25 mouse cellular contexts compared by ENCODE assay signal in genomic region chr1:77029091-77029490, GRCm38 (mm10).
DNase-seq lines count a peak whose midpoint lies in the region; ATAC-seq and TF ChIP-seq lines count a peak whose summit lies in the region.
"Had no signal": no experiment of that assay in that cellular context is flagged by ENCODE, and none has a peak within 500 bp of the region (broad histone marks: within the 10 kb centered on the region; RNA-seq: fewer than 3 reads in every experiment).

No protein-coding gene starts in this region.

- no peaks in the 10 kb centered on the region for H3K27me3 ChIP-seq in cerebellum, adult 2 months (ENCODE audit: control insufficient read depth, insufficient read depth, low read length)
- H3K27me3 ChIP-seq: embryonic facial prominence, embryonic 12.5 days; embryonic facial prominence, embryonic 15.5 days; heart, embryonic 13.5 days; hindbrain, embryonic 15.5 days had no signal

- 34% methylated on average over 6 of the region's 6 CpGs for WGBS in cerebellum, adult 2 months

- H3K27ac ChIP-seq in cerebellum, adult 2 months (ENCODE audit: insufficient read depth, low read length), result no peak overlapping the region
- no peak overlapping the region for H3K27ac ChIP-seq in gastrocnemius, adult 2 months
- H3K27ac ChIP-seq: embryonic facial prominence, embryonic 12.5 days; embryonic facial prominence, embryonic 15.5 days; heart, adult 2 months; heart, embryonic 10.5 days; heart, embryonic 13.5 days; hindbrain, embryonic 15.5 days had no signal

- TF ChIP-seq CTCF in cerebellum, adult 2 months (IDR thresholded peaks at IDR 0.05; ENCODE audit: borderline replicate concordance, insufficient read depth, low read depth, low read length), result no peak
- TF ChIP-seq CTCF in gastrocnemius, adult 2 months (IDR thresholded peaks at IDR 0.05), result no peak

- intact Hi-C loops in gastrocnemius, adult 2 months (cut with DNase I), result no loop called here

- ATAC-seq in cerebellum, adult (ENCODE audit: insufficient number of reproducible peaks, low FRiP score, low TSS enrichment), result peak; percentile 17; the same call in 1 of the 2 replicates
- ATAC-seq: activated CD4-positive, CD25-positive, alpha-beta regulatory T cell, adult 4 months; forebrain, embryonic 14.5 days; forebrain, postnatal 0 days; intestine, postnatal 0 days had no signal

- no peak for TF ChIP-seq POLR2A in cerebellum, adult 2 months (IDR thresholded peaks at IDR 0.05; ENCODE audit: borderline replicate concordance, insufficient read depth, low read length)

- peaks cover 14% of the 10 kb centered on the region for H3K4me1 ChIP-seq in cerebellum, adult 2 months (ENCODE audit: control insufficient read depth, insufficient read depth, low read length)
- H3K4me1 ChIP-seq: embryonic facial prominence, embryonic 12.5 days; embryonic facial prominence, embryonic 15.5 days; heart, embryonic 10.5 days; heart, embryonic 13.5 days; hindbrain, embryonic 15.5 days had no signal

- no peak overlapping the region for H3K4me3 ChIP-seq in cerebellum, adult 2 months (replicated peaks; ENCODE audit: insufficient read depth, low read depth, low read length)
- no peak overlapping the region for H3K4me3 ChIP-seq in gastrocnemius, adult 2 months
- H3K4me3 ChIP-seq: embryonic facial prominence, embryonic 12.5 days; embryonic facial prominence, embryonic 15.5 days; heart, adult 2 months; heart, embryonic 10.5 days; heart, embryonic 13.5 days; hindbrain, embryonic 15.5 days had no signal

- no peak for DNase-seq in cerebellum, postnatal 4 days (ENCODE audit: low spot score in 2 of 2)
- peak; percentile 66 for DNase-seq in brain, adult 2 months (ENCODE audit: low read depth, low spot score)
- DNase-seq in cerebellum, adult 2 months, result peak; percentile 32 to 65
- DNase-seq in cerebellum, adult 9-11 months, result peak; percentile 45
- no peak for DNase-seq in kidney, adult 9 months
- DNase-seq in gastrocnemius, adult 2 months, result no peak
- no peak for DNase-seq in kidney, postnatal 4 days
- DNase-seq: adrenal gland, adult 8-10 months; adrenal gland, postnatal 25 days; forebrain, postnatal 0 days; gastrocnemius, postnatal 10 days; gastrocnemius, postnatal 36 days; heart, adult 2 months; heart, postnatal 14 days; heart, postnatal 4 days; kidney, adult 2 months had no signal

Comparison
In these comparisons a context has a peak if more than half of its experiments do, and no peak if none do; other contexts are left out.
1. DNase-seq: peak in brain, adult 2 months (single experiment), cerebellum, adult 2 months (2 of 2) and cerebellum, adult 9-11 months (single experiment); none in cerebellum, postnatal 4 days (0 of 2), kidney, adult 9 months (single experiment), gastrocnemius, adult 2 months (single experiment) and kidney, postnatal 4 days (0 of 2).